Mouse (Mus musculus) large intestine, adult 2 months (tissue): Measurements from ENCODE around the gene Adpgk. TPM values are rescaled to one million over a fixed set of nuclear protein-coding genes. Genes with fewer than 3 reads are reported as not detected.
"Not testable (repeated sequence)": the region's sequence is repeated elsewhere in the genome, so short reads cannot be mapped to it uniquely, and the experiment has no call there.

ENCODE experiments used
- DNase-seq: peaks from one replicate; pipeline ENCODE4 v3.0.0-alpha.2; 2012; ENCODE audit warnings: low read depth, low spot score
- WGBS: fragments of 180-500 bp; shearing (Covaris S2); methylation state at CpG from one replicate; pipeline ENCODE4 v1.1.7; 2018; 5-methylcytosine and 5-hydroxymethylcytosine counted together
- polyA plus RNA-seq: library from polyadenylated mRNA; depleted of rRNA; stranded (reverse); fragments of >200 nt; gene quantifications from 2 replicates; pipeline ENCODE4 v1.2.3, GENCODE M21; 2012; rRNA removed

The Adpgk gene
- polyA plus RNA-seq, 1 experiment = 14.9 TPM

DNA sequence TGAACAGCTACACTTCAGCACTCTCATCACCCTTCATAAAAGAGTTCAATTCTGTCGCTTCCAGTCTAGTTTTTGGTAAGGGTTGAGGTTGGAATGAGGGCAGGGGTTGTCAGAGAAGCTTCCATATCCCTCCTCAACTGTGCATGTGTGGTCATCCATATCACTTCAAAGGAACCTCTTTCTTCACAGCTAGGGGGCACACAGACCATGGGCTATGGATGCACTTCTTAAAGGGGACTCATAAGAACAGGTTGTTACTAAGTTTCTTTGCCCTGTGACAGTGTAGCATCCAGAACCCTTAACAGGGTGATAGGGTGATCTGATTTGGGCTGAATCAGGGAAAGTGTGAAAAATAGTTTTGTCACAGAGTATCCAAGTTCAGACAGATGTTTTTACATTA is 66.7 kb downstream of the Adpgk start:
- not testable (repeated sequence) for DNase-seq
- WGBS = 68% methylated on average over 1 of the region's 1 CpGs

DNA sequence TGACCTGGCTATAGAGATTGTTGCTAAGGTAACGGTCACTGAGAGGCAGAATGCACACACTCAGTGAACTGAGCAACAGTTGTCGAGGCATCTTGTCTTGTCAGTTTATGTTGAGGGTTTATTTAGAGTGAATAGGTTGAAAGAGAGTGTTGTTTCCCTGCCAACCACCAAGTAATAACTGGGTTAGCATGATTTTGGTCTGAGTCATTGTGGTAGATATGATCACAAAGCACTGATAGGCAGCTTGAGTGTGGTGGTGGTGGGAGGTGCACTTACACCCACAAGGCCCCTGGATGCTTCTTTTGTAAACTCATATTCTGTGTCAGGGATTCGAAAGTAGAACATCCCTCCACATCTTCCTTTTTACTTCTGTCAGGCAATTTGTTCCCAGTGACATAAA is 69.1 kb downstream of the Adpgk start:
- 64% methylated on average over 2 of the region's 3 CpGs for WGBS
- DNase-seq = not testable (repeated sequence)

DNA sequence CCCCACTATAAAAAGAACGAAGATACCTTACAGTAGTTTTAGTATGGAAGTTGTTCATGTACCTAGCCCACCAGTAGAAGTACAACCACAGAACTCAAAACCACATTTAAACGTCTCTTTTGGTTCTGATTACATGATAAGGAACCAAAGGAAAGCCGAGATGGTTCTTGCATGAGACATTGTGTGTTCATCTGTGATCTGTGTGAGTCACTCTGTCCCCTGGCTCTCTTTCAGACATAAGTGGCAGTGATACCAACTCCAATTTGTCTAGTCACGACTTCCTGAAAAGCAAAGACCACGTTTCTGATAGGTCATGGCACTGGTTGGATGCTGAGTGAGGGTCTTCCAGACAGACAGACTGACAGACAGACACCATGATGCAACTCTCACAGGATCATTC is 77.9 kb downstream of the Adpgk start:
- WGBS = 72% methylated on average over 5 of the region's 5 CpGs
- no peak for DNase-seq

- WGBS = 88% methylated on average over 9 of the region's 9 CpGs
- DNase-seq = no peak
These were observed 78.3 kb downstream of the Adpgk start for GRCm38 (mm10) chr9:59369646-59370045.

Other genes with a start within 250 kb of the Adpgk start
- 1.2 and 1.5 TPM in 2 replicates for gene Bbs4, start 62.0 kb downstream of the Adpgk start, polyA plus RNA-seq
- 14.3 and 19.3 TPM in 2 replicates for gene Arih1, start 195.1 kb downstream of the Adpgk start, polyA plus RNA-seq
- 95.5 and 107 TPM in 2 replicates for gene Hexa, start 248.0 kb downstream of the Adpgk start, polyA plus RNA-seq
- gene Tmem202, start 248.3 kb downstream of the Adpgk start, polyA plus RNA-seq = 0.43 TPM in 1 of 2 replicates, not detected in the other